Mouse (Mus musculus) CD4-positive helper T cell, adult 2 months (primary cell): ENCODE data around the gene Cers4.

Experiments
- DNase-seq: peaks from one replicate; pipeline ENCODE4 v3.0.0-alpha.2; 2012; ENCODE audit warnings: low read depth, missing footprints, low spot score

Cers4 gene

DNA sequence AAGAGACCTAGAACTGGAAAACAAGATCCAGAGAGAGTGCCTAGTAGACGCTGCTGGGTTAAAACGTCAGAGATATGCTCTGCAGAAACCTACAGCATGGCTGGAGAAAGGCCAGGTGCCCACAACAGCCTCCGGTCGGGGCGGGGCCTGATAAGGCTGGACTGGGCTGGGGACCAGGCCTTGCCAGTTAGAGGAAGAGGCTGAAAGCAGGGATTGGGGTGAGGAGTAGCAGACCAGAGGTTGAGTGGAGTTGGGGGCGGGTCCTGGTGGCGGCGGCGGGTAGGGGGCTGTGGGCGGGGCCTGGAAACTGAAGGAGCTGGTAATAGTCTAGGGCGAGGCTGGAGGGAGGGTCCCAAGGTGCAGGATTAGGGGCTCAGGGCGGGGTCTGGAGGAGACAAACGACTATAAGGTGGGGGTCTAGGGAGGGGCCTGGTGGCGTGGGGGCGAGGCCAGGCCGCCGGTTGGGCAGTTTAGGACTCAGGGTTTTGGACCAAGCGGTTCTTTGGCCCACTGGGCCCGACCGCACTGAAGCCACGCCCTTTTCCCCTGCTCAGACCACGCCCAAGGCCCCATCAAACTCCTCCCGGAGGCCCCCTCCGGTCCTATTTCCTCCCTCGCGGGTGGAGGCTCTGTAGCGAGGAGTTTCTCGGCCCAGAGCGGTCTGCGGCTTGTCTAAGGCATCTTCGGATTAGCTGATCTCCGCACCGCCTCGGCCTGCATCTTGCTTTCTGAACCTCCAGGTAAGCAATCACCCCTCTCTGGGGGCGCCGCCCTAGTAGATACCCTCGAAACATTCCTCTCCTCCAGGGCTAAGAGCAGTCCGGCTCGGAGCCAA is at the start of gene Cers4:
Gene Cers4 (plus strand): TSS at position 176 of the 835 bp plus-strand sequence.
- peak; percentile 87 for DNase-seq

DNA sequence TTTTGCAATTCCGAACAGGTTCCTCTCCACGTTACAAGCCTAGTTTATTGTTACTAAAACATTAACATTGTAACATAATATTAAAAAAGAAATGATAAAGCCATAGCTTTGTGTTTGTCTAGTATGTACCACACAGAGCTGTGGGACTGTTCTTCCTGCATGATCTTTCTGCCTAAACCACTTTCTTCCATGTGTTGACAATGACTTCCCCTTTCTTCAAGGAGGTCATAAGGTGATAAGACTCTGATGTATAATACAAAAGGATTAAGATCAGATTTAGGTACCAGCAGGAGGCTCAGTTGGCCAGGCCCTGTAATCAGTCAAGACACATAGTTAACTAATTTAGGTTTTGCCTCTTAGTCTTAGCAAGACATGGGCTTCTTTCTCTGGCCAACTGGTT is 34.7 kb upstream of the Cers4 start:
- no peak for DNase-seq

DNA sequence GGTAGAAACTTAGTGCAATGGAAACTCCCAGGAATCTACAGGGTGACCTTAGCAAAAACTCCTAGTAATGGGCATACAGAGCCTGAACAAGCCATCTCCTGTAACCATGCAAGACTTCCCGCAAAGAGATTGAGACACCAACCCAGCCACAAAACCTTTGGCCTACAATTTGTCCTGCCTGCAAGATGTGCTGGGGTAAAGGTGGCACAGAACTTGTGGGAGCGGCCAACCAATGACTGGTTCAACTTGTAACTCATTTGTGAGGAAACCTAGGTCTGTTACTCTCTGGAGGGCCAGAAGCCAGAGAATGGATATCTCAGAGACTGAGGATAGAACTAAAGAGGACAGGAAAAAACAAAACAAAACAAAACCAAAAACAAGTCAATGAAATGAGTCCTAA is 29.8 kb upstream of the Cers4 start:
- DNase-seq, result no peak

DNA sequence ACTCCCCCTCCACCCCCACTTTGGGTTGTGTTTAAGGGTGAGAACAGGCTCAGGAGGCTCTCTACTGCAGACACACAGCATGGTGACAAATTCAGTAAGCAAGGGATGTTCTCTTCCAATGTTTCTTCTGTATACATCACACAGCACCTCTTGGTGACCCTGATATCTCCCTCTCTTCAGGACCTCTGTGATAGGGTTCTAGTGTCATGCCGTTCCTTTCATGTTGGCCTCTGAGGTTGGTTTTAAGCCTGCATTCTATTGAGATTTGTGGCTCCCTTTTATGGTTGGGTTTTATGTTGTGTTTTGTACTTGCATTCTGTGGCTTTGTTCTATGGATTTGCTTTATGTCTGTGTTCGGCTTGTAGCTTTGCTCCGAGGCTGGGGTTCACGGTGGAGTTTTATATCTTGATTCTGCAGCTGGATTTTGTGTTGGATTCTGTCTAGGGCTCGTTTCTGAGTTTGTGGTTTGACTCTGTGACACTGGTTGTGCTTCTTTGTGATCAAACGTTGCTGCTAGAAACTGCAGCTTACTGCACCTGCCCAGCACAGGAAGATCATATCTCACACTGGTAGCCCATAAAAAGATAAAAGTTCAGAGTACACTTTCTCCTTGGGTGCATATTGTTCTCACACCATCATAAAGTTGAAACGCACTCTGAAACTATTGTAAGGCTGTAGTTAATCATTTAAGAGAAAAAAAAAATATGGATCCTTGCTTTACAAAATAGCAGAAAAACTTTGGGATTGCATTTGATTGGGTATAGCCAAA is 18.2 kb upstream of the Cers4 start:
- peak; percentile 15 for DNase-seq

DNA sequence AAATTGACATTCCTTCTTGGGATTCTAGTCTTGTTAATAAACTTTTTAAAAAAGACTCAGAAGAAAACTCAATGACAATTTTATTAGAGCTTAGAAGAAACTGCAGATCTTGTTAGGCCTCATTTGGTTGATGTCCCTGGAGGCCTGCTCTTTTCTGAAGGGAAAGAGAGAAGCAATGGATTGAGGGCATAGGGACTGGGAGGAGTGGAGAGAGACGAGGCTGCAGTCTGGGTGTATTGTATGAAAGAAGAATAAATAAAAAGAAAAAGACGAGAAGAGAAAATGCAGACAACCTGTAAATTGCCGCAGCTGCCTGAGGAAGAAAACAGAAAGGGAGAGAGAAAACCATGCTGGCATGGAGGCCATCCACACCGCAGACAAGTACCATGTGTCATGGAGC is 11.7 kb upstream of the Cers4 start:
- no peak for DNase-seq

DNA sequence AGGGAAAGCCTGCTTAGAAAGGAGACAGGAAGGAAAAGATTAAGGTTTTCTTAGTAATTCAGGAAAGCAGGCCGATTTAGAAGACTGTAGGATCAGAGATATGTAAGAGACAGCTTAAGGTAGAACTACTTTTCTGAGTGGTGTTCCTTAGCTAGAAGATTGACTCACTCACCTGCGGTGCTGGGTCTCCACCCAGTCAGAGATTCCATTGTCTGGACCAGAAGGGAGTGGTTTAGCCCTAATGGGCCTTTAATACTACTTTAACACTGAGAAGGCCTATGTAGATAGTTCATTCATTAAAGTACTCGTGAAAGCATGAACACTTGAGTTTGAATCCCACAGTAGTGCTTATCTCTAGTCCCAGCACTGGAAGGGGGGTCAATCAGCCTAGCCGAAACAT is 11.2 kb upstream of the Cers4 start:
- no peak for DNase-seq

DNA sequence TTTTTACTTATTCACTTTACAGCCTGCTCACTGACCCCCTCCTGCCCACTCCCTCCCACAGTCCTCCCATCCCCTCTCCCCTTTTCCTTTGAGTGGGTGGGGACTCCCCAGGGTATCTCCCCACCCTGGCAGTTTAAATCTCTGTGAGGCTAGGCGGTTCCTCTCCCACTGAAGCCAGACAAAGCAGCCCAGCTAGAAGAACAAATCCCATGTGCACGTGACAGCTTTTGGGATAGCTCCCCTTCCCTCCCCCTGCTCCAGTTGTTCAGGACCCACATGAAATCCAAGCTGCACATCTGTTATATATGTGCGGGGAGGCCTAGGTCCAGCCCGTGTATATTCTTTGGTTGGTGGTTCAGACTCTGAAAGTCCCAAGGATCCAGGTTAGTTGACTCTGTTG is 10.3 kb upstream of the Cers4 start:
- DNase-seq, result no peak

DNA sequence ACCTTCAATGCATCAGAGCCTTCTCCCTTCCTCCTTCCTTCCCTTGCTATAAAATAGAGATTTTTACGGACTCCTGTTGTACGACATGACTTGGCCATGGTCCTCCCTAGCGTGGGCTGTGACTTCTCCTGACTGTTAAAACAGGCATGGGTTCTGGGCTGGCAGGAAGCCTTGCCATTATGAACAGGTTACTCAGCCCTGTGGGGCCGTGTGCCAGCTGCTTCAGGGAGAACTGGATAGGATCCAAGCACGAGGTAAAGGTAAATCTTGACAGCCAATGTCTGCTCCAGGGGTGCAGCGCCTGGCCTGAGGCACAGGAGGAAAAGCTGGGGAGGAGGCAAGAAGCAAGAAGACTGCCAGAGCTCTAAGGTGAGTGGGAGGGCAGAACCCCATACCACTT is 9.5 kb upstream of the Cers4 start:
- DNase-seq, result no peak

DNA sequence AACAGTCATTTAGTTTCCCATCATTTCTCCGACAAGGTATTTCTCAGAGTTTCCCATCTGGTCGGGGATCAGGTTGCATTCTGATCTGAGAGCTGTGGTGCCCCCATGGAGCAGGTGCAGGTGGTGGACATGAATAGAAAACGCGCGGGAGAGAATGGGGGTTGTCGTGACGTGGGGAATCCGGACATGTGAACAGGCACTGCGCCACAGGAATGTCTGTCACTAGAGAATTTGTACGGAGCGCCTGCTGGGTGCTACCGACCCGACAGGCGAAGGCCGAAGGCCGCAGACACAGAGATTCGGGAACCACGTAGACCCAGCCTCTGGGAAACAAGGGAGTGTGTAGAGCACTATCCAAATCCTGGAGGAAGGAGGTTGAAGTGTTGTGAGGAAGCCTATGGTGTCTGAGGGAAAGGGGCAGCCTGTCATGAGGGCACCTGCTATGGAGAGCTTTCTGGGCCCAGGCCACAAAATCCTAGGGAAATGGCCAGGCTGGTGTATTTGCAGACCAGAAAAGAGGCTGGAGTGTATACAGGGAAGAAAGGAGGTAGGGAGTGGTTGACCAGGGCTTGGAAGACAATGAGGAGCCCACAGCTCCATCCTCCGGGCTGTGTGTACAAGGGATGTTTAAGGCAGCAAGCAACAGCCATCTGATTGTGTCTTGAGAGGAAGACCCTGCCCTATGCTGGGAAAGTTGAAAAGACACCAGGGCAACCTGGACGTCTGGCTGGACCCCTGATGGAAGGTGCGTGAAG is 1.0 kb downstream of the Cers4 start:
- peak; percentile 49 for DNase-seq

DNA sequence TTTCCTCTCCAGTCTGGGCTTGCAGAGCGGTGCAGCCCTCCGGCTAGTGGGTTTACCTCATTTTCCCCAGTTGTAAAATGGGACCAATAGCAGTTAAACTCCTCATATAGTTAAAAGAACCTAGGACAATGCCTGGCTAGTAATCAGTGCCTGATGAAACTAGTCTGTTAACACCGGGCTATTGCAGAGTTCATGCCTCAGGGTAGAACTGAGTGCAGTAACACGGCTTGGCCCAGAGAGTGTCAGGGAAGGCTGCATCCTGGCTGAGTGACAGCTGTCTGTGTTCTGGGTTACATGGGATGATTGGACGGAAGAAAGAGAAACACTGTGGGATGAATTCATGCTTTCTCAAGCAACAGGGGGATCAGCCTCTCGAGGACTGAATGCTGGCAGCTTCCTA is 3.1 kb downstream of the Cers4 start:
- no peak for DNase-seq

DNA sequence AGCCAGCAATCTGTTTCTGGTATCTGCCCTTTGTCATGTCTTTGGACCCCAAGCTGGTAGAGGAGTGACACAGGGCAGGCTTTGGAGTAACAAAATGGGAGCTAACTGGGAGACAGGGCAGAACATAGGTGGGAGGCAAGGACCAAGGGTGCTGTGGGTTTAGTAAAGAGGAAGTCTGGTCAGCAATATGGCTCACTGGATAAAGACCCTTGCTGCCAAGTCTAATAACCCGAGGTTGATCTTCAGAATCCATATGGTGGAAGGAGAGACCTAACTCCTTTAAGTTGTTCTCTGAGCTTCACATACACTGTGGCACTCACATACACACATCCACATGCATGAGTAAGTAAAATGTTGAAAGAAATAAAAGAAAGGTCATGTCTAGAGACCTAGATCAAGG is 4.8 kb downstream of the Cers4 start:
- DNase-seq, result no peak

DNA sequence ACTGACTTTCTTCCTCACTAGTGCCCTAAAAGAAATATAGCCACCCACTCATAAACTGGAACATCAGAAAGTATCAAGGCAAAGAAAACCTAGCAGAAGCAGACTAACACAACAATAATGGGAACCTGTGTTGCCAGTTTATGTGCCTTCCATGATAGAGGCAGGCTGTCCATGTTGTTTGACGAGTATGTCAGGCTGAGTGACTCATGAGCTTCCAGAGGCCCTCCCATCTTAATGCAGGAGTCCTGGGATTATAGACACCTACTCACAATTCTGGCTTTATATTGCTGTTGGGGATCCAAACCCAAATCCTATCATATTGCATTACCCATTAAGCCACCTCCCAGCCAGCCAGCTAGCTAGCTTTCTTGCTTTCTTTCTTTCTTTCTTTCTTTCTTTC is 12.5 kb downstream of the Cers4 start:
- no peak for DNase-seq

DNA sequence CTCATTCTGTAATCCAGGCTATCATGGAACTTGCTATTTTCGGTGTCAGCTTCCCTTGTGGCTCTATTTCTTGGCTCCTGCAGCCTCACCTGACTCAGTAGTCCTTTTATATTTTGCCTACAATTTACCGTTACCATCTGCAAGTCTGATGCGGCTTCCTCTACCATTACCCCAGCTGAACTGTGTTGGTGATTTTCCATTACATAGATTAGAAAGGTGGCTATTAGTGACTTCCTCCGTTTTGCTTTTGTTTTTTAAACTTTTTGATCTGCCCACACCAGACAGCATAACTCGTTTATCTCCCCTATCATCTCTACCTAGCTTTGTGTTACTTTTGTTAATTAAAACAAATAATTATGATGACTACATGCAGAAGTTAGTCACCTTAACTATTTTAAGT is 14.7 kb downstream of the Cers4 start:
- peak; percentile 64 for DNase-seq

DNA sequence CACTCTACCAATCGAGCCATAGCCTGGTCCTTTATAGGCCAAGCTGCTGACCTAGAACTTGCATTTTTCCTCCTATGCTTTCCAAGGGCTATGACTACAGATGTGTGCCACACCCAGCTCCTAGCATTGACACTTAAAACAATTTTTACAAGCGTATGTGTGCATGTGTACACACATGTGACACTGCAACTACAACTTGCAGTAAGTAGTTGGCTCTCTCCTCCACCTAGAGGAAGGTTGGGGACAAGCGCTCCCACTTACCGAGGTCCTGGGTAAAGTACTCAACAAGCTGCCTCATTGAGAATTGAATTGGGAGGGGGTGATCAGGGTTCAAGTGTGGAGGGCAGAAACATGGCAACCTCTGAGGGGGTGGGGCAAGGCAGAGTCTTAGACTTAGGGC is 18.0 kb downstream of the Cers4 start:
- peak; percentile 4 for DNase-seq

DNA sequence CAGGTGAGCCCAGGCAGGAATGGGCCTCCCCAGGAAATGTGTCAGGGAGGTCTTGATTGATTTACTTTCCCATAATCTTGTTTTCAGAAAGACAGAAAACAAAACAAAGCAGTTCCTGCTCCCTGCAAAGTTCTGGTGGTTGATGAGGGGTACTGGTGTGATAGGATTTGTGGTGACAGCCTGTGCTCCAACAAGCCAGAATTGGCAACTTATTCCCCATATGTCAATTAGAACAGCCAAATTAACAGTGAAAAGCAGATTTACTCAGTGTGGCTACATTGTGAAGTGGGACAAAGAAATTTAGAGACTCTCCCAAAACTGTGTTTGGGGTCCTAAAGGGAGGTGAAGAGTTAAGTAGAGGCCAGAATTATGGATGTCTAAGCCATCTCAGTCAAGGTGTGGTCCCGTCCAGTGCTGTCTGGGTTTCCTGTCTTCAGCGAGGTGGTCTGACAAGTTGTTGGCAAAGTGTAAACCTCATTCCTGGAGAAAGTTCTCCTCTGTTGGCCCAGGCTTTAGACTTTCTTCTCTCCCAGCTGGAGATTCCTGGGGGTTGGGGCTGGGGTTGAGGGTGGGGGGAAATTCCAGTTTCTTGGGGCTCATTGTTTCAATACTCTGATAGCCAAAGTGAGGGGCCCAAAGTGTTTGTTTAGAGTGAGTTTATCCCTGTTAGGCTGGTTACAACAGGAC is 18.7 kb downstream of the Cers4 start:
- no peak for DNase-seq

DNA sequence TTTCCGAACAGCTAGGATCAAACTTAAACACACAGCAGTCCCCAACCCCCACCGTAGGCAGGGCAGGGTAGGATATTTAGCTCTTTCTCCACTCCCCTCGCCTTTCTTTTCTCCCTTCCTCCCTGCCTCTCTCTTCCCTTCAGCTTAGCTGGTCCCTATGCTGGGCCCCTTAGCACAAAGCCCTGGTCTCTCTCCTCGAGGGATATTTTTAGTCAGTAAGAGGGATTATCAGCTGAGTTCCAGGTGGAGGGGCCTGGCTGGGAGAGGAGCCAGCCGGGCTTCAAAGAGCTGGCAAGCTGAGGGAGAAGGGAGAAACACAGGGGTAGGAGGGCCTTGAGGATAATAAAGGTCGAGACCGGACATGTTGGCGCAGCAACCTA is 19.3 kb downstream of the Cers4 start:
- DNase-seq, result no peak

DNA sequence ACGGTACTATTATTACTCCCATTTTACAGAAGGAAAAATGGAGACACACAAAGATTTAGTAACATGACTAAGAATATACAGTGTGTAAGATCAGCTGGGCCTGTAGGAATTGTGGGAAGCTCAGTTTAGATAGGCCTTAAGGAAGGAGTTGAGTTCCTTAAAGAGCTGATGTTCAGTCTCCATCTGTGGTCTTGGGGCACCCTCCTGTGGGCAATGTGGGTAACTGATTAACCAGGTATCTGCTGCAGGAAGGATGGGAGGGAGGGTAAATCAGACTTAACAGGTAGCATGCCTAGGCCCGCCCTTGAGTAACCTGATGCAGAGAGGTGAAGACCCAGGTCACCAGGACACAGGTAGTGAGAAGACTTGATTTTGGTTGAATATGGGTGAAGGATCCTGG is 23.3 kb downstream of the Cers4 start:
- peak; percentile 61 for DNase-seq

DNA sequence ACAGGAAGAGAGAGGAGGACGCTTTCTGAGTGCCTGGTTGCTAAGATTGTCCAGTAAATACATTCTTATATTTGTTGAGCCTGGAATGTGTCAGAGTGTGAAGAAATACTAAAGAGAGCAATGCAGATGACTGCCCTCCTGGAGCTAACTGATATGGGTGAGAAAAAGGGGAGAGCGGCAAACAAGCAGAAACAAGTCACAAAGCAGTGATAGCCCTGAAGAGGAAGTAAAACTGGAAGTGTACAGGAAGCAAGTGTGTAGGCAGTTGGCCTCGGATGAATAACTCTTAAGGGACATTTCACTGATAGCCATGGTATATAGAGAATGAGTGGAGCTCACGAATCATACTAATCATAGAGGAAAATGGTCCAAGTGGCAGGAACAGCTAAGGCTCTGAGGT is 28.6 kb downstream of the Cers4 start:
- DNase-seq, result no peak

DNA sequence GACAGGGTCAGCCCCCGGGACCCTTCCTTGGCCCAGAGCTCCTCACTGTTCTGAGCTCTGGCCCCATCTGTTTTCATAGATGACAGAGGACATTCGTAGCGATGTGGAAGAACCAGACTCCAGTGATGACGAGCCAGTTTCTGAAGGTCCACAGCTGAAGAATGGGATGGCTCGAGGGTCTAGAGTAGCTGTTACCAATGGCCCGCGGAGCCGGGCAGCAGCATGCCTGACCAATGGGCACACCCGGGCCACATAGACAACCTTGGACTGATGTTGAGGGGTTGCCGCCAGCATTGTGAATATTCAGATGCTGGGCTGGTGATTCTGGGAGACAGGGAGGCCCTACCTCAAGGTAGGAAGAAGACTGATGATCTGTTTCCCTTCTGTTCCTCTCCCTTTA is 30.7 kb downstream of the Cers4 start:
- no peak for DNase-seq
